Mouse (Mus musculus) CH12.LX (cell line): ENCODE results near the gene Cep295nl.

Source experiments
- CHD2 ChIP-seq: IDR thresholded peaks from 2 replicates; pipeline ENCODE4 v1.6.1; 2011; ENCODE audit warnings: low read length, improper control_type of control experiment
- CTCF ChIP-seq, 2 experiments: IDR thresholded peaks in 1 of 2; conservative IDR thresholded peaks in 1 of 2; 2 replicates each; pipeline ENCODE4 v1.5.1; 2011 to 2012; ENCODE audit warnings: low read depth in 2 of 2, low read length in 2 of 2, improper control_type of control experiment in 1 of 2, inconsistent platforms in 1 of 2, mild to moderate bottlenecking in 1 of 2, moderate library complexity in 1 of 2
- GABPA ChIP-seq: IDR thresholded peaks from 2 replicates; pipeline ENCODE4 v1.6.1; 2012; ENCODE audit warnings: low read depth, low read length, improper control_type of control experiment, inconsistent platforms; ENCODE audit not compliant: insufficient replicate concordance
- POLR2A ChIP-seq: IDR thresholded peaks from 2 replicates; pipeline ENCODE4 v1.6.1; 2011; ENCODE audit warnings: low read depth, mild to moderate bottlenecking, improper control_type of control experiment, low read length
- RAD21 ChIP-seq: IDR thresholded peaks from 2 replicates; pipeline ENCODE4 v1.6.1; 2011; ENCODE audit warnings: low read depth, mild to moderate bottlenecking, low read length, improper control_type of control experiment, moderate library complexity
- USF1 ChIP-seq: IDR thresholded peaks from 2 replicates; pipeline ENCODE4 v1.6.1; 2014; ENCODE audit warnings: low read depth, mild to moderate bottlenecking, inconsistent platforms, low read length, improper control_type of control experiment

DNA sequence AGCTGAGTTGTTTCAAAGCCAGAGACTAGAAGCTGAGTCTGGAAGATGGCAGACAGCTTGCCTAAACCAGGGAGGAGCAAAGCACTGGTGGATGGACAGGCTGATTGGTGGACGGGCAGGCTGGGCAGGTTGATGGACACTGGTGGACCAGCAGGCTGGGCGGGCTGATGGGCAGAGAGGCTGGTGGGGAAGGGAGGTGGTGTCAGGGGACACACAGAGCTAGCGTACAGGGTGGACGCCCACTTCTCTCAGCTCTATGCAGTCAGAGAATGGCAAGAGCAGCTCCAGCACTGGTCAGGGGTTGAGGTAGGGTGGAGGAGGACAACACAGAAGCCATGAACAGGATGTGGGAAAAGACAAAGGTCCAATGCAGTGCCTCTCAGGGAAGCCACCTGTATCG is 27.0 kb upstream of the Cep295nl start:
- TF ChIP-seq CTCF (conservative IDR thresholded peaks at IDR 0.05 in 1 of 2, IDR thresholded peaks at IDR 0.05 in 1 of 2; ENCODE audit: low read depth in 2 of 2, low read length in 2 of 2) (no peak), GABPA (no peak), USF1 (no peak), CHD2 (no peak), POLR2A (no peak), RAD21 (no peak)
